Mouse (Mus musculus) bone marrow macrophage, adult 2 months (primary cell): ENCODE measurements around the gene H2afj.

Experiments
- CTCF ChIP-seq: IDR thresholded peaks from 2 replicates; pipeline ENCODE4 v1.5.1; 2012; ENCODE audit warnings: low read depth, mild to moderate bottlenecking, low read length, moderate library complexity
- POLR2A ChIP-seq: IDR thresholded peaks from 2 replicates; pipeline ENCODE4 v1.6.1; 2012; ENCODE audit warnings: mild to moderate bottlenecking, low read depth, low read length, borderline replicate concordance

- no peak for TF ChIP-seq POLR2A
- no peak for TF ChIP-seq CTCF
Measured at GRCm38 (mm10) chr6:136815381-136815780, 7.3 kb downstream of the H2afj start.
